Mouse (Mus musculus) v-Abl transformed pro-B cells (cell line): ENCODE results near the gene Tead1.

Source experiments
- in situ Hi-C, 2 experiments: fragments of 400-800 bp; cut with MboI; formaldehyde crosslinking; loops; one replicate each; pipeline ENCODE4 v1.15.1; 2025; ENCODE audit not compliant: unreplicated experiment in 2 of 2

The Tead1 gene

GRCm38 (mm10) chr7:112769866-112770265, 90.7 kb downstream of the Tead1 start:
- in situ Hi-C loops: no loop called here

DNA sequence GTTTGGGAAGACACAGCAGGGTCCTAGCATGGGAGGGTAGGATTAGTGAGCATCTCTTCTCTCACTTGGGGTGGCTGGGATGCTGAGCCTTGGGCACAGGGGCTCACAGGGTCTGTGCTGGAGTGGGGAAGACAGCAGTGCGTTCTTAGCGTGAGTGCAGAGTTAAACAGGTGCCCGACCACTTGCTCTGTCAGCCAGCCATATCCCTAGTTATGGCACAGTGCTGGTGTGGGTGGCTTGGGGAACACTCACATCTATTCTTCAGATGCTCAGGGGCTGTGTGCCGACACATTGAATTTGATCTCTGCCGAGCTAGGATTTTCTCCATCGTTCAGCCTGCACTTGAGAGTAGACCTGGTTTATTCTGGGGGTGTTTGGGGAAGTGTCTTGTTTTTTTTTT, 92.3 kb downstream of the Tead1 start:
- in situ Hi-C loops: no loop called here

- in situ Hi-C loops: no loop called here
Observed at GRCm38 (mm10) chr7:112772777-112773176, 93.7 kb downstream of the Tead1 start.

GRCm38 (mm10) chr7:112773601-112774000, 94.5 kb downstream of the Tead1 start:
- in situ Hi-C loops: no loop called here

- in situ Hi-C loops: no loop called here
Observed at GRCm38 (mm10) chr7:112775816-112776215, 96.7 kb downstream of the Tead1 start.

GRCm38 (mm10) chr7:112776670-112777069, 97.6 kb downstream of the Tead1 start:
- in situ Hi-C loops: no loop called here

- in situ Hi-C loops: no loop called here
Observed at GRCm38 (mm10) chr7:112779636-112780035, 100.5 kb downstream of the Tead1 start.

DNA sequence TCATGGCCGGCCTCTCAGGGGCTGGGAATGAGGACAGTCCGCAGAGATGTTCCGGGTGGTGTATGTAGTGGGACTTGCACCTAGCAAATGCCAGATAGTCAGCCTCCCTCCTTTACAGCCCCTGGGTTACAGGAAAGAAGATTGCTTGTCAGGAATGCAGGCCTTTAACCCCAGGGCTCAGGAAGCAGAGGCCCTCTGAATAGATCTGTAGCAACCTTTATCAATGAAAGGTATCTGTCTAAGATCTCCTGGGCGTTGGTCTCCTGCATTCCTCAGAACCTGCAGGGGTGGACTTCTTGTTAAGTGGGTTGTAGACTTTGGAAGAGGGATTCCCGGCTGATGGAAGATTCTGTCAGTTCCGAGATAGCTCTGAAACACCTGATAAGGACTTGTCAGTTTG, 101.8 kb downstream of the Tead1 start:
- in situ Hi-C loops: no loop called here

DNA sequence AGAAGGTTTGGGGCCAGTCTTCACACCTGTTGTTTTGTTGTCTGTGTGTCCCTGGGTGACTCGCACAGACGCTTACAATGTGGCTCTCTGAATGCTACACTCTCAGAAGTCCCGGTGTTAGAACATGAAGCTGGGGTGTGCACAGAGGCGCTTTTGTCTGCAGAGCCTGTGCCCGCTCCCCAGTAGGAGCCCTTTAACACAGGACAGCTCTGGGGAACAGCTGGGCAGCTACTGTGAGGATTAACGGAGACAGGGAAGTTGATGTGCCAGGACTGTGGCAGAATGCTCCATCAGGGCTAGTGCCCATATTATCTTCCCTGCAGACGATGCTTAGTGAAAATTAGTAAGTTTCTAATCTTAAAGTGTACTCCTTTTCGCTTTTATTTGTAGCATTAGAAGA, 102.9 kb downstream of the Tead1 start:
- in situ Hi-C loops: no loop called here

DNA sequence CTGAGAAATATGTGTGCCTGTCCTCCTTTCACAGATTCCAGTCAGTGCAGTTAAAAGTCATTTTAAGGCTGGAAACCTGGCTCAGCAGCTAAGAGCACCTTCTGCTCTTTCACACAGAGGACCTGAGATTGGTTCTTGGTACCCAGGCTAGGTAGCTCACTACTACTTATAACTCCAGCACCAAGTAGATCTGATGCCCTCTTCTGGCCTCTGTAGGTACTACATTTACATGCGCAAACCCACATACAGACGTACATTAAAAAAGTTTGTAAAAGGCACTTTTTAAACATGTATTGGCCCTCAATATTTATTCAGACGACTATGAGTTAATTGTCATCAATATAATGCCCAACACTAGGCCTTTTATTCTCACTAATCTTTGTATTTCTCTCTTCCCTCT, 105.2 kb downstream of the Tead1 start:
- in situ Hi-C loops: no loop called here

DNA sequence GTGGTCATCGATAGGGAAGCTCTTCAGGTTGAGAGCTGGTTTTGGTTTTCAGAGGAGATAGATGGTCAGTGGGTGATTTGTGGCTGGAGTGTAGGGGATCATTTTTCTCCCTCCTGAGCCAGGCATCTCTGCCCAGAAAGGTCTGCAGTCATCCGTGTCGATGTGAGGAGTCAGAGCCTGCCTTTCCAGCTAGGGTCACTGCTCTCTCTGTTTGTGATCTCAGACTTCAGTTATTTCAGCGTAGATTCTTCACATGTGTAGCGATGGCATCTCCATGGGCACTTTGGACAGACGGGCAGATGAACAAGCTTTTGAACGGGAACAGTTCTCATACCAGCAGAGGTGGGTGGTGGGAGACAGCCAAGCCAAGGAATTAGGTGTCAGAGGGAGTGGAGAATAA, 106.2 kb downstream of the Tead1 start:
- in situ Hi-C loops: no loop called here

- in situ Hi-C loops: no loop called here
Observed at GRCm38 (mm10) chr7:112786556-112787225, 107.6 kb downstream of the Tead1 start.

- in situ Hi-C loops: no loop called here
Observed at GRCm38 (mm10) chr7:112787281-112787680, 108.2 kb downstream of the Tead1 start.

- in situ Hi-C loops: no loop called here
Observed at GRCm38 (mm10) chr7:112788321-112788751, 109.2 kb downstream of the Tead1 start.

GRCm38 (mm10) chr7:112789693-112790092, 110.6 kb downstream of the Tead1 start:
- in situ Hi-C loops: no loop called here

GRCm38 (mm10) chr7:112790334-112790733, 111.2 kb downstream of the Tead1 start:
- in situ Hi-C loops: no loop called here

DNA sequence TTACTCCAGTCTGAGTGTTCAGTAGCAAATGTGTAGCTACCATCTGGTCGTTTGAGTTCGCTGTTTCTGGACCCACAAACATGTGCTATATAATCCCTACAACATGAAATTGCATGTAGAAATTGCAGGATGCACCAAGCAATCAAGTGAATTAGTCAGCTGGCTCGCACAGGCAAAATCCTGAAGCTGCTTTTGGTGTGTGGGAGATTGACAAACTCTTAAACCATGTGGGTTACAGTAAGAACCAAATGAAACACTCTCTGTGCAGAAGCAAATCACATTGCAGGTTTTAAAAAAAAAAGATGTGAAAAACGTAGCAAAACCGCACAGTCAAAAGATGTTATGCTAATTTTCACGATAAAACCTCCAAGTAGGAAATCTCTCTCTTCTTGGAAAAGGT, 113.6 kb downstream of the Tead1 start:
- in situ Hi-C loops: no loop called here

- in situ Hi-C loops: no loop called here
Observed at GRCm38 (mm10) chr7:112793903-112794302, 114.8 kb downstream of the Tead1 start.

GRCm38 (mm10) chr7:112794481-112794880, 115.4 kb downstream of the Tead1 start:
- in situ Hi-C loops: no loop called here

- in situ Hi-C loops: no loop called here
Observed at GRCm38 (mm10) chr7:112797526-112798321, 118.6 kb downstream of the Tead1 start.

- in situ Hi-C loops: no loop called here
Observed at GRCm38 (mm10) chr7:112801706-112802105, 122.6 kb downstream of the Tead1 start.
